Mouse (Mus musculus) lung, adult 2 months (tissue): Measurements from ENCODE around the gene Zdhhc3. TPM values are rescaled to one million over a fixed set of nuclear protein-coding genes. Genes with fewer than 3 reads are reported as not detected.

Source experiments
- DNase-seq: peaks from one replicate; pipeline ENCODE4 v3.0.0; 2022
- H3K4me1 ChIP-seq: fragments of 200-500 bp; 2 replicates; pipeline ENCODE4 v1.6.1; 2011; ENCODE audit warnings: low read length; ENCODE audit not compliant: control insufficient read depth, insufficient read depth
- H3K4me3 ChIP-seq: fragments of 200-500 bp; replicated peaks from 2 replicates; pipeline ENCODE3; 2011; ENCODE audit warnings: low read depth, mild to moderate bottlenecking, control low read depth, low read length; ENCODE audit errors: extremely low read depth
- CTCF ChIP-seq: fragments of 200-500 bp; IDR thresholded peaks from 2 replicates; pipeline ENCODE4 v1.5.1; 2011; ENCODE audit warnings: mild to moderate bottlenecking, low read length, control low read depth; ENCODE audit not compliant: insufficient read depth
- POLR2A ChIP-seq: fragments of 200-500 bp; IDR thresholded peaks from 2 replicates; pipeline ENCODE4 v1.6.1; 2011; ENCODE audit warnings: low read depth, mild to moderate bottlenecking, control low read depth, low read length, borderline replicate concordance; ENCODE audit errors: extremely low read depth
- WGBS: fragments of 180-500 bp; shearing (Covaris S2); methylation state at CpG from one replicate; pipeline ENCODE4 v1.1.7; 2018; 5-methylcytosine and 5-hydroxymethylcytosine counted together
- polyA plus RNA-seq: library from polyadenylated mRNA; depleted of rRNA; stranded (reverse); fragments of >200 nt; gene quantifications from 2 replicates; pipeline ENCODE4 v1.2.3, GENCODE M21; 2012

Zdhhc3 gene
- polyA plus RNA-seq, 1 experiment: 253 TPM

DNA sequence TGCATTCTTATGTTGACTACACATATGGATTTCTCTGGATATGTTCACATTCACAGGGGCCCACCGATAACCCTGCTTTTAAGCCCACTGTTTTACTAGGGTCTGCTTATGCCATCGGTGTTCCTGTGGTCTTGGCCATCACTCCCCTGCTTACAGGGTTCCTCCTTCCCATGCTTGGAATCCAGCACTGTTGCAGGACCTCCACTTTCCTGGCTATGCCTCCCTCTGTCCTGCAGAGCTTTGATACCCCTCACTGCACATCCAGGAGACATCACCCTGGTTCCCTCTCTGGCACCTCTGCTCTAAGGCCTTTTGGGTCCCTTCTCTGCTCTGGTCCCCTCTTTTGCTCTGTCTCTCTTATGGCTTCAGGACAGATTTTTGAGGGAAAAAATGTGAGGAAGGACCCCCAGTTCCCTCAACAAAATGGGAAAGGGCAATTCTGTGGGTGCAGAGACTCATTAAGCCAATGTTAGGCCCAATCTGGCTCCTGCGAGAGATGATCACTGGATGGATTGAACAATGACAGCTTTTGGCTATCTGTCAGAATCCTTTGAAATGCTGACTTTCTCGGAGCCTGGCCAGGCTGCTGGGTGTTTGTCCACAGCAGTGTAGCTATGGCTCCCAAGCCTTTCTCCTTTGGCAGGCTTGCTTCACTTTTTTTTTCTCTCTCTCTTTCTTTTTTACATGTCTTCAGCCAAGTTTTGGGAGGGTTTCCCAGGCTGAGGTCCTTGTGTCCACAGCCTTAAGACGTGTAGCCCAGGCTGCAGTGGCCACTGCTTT is 37.4 kb upstream of the Zdhhc3 start, which contains the start of gene Clec3b:
Gene Clec3b (plus strand): TSS at position 706 of the 780 bp plus-strand sequence.
- peaks cover 3% of the 10 kb centered on the region; the same call in 1 of the 2 replicates for H3K4me1 ChIP-seq
- TF ChIP-seq CTCF (no peak), POLR2A (peak; percentile 48; the same call in 1 of the 2 replicates)
- H3K4me3 ChIP-seq: peak within 1 kb of the TSS; percentile 7
- WGBS: 74% methylated on average over 5 of the region's 5 CpGs
- no peak for DNase-seq

GRCm38 (mm10) chr9:123148430-123148829 is 35.4 kb upstream of the Zdhhc3 start:
- Histone ChIP-seq H3K4me1 (peaks cover 3% of the 10 kb centered on the region; the same call in 1 of the 2 replicates), H3K4me3 (no peak overlapping the region)
- DNase-seq: no peak
- TF ChIP-seq CTCF (no peak), POLR2A (no peak)
- 41% methylated on average over 5 of the region's 5 CpGs for WGBS

DNA sequence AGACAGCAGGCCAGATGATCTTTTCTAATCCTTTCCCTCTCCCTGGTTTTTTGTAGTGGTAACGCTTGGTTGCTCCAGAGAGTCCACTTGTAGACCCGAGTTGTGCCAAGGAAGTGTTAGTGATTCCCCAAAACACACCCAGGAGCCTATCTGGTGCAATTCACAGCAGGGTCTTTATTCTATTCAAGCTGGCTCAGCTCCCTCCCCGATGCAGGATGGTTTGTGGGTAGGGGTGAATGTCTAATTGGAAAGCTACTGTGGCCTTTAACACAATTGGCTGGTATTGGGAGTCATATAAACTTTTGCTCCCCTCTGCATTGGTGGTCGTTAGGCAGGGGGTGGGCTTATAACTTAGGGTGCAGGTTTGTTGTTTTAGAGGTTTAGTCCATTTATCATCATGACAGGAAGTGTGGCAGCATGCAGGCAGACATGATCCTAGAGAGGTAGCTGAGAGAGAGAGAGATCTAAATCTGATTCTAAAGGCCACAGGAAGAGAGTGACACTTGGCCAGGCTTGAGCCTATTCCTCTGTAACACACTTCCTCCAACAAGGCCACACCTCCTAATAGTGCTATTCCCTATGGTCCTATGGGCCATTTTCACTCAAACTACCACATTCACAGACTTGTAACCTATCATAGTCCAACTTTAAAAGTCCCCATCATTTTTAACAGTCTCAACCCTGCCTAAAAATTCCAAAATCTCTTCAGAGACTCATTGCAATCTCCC is 27.0 kb upstream of the Zdhhc3 start:
- 58% methylated on average over 4 of the region's 4 CpGs for WGBS
- H3K4me3 ChIP-seq: no peak overlapping the region
- TF ChIP-seq POLR2A (no peak), CTCF (no peak)
- H3K4me1 ChIP-seq: peaks cover 13% of the 10 kb centered on the region
- no peak for DNase-seq

- TF ChIP-seq POLR2A: no peak
- TF ChIP-seq CTCF: no peak
- Histone ChIP-seq H3K4me3 (no peak overlapping the region), H3K4me1 (peaks cover 13% of the 10 kb centered on the region)
- no peak for DNase-seq
- WGBS: 31% methylated on average over 5 of the region's 5 CpGs
These were observed 26.0 kb upstream of the Zdhhc3 start for GRCm38 (mm10) chr9:123138891-123139474.

GRCm38 (mm10) chr9:123136953-123137682 is 24.1 kb upstream of the Zdhhc3 start:
- TF ChIP-seq CTCF: no peak
- TF ChIP-seq POLR2A: no peak
- Histone ChIP-seq H3K4me3 (no peak overlapping the region), H3K4me1 (peaks cover 13% of the 10 kb centered on the region)
- WGBS: 62% methylated on average over 7 of the region's 7 CpGs
- no peak for DNase-seq

GRCm38 (mm10) chr9:123132994-123133393 is 20.0 kb upstream of the Zdhhc3 start:
- no peak for TF ChIP-seq CTCF
- no peak for TF ChIP-seq POLR2A
- 88% methylated on average over 3 of the region's 3 CpGs for WGBS
- no peak for DNase-seq
- Histone ChIP-seq H3K4me1 (no peaks in the 10 kb centered on the region), H3K4me3 (no peak overlapping the region)

- DNase-seq: no peak
- no peak for TF ChIP-seq POLR2A
- no peak for TF ChIP-seq CTCF
- 92% methylated on average over 6 of the region's 6 CpGs for WGBS
- H3K4me1 ChIP-seq: 0 out of 2 replicates have a peak, but pooled peaks cover 2% of the 10 kb centered on the region
- H3K4me3 ChIP-seq: no peak overlapping the region
These were observed 14.7 kb upstream of the Zdhhc3 start for GRCm38 (mm10) chr9:123127663-123128062.

DNA sequence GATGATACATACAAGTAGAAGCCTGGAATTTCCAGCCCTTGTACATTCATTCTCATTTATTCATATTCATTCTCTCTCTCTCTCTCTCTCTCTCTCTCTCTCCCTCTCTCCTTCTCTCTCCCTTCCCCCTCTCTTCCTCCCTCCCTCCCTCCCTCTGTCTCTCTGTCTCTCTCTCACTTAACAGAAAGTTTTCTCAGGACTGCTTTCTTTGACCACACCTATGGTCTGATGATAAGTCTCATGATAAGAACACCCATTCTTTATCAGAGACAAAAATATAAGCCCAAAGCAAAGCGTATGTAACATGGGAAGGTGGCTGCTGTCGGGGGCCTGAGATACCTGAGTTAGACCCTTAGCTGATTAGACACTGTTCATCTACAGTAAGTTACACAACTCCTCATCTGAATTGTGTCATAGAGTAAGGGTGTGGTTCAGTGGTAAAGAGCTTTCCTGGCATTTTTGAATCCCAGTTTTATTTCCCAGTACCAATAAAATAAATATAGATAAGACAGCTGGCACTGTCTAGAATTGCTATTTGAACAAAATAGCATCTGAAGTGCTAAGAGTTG is 11.5 kb upstream of the Zdhhc3 start:
- 74% methylated on average over 2 of the region's 2 CpGs for WGBS
- TF ChIP-seq CTCF (no peak), POLR2A (no peak)
- Histone ChIP-seq H3K4me1 (peaks cover 2% of the 10 kb centered on the region; the same call in 1 of the 2 replicates), H3K4me3 (no peak overlapping the region)
- no peak for DNase-seq
